Mouse (Mus musculus): Measurements from ENCODE around the gene Bst1. TPM values are rescaled to one million over a fixed set of nuclear protein-coding genes. Genes with fewer than 3 reads are reported as not detected.

The Bst1 gene
- total RNA-seq (2021), result under 1 TPM; 0.26 to 0.47 TPM
- long read RNA-seq, experiment 1, partial matches to known transcripts, result 0 of 2 reads
- long read RNA-seq, experiment 1, other reads (novel, unspliced or antisense), result 2 of 2 reads
- long read RNA-seq, experiment 2, result 0 reads

DNA sequence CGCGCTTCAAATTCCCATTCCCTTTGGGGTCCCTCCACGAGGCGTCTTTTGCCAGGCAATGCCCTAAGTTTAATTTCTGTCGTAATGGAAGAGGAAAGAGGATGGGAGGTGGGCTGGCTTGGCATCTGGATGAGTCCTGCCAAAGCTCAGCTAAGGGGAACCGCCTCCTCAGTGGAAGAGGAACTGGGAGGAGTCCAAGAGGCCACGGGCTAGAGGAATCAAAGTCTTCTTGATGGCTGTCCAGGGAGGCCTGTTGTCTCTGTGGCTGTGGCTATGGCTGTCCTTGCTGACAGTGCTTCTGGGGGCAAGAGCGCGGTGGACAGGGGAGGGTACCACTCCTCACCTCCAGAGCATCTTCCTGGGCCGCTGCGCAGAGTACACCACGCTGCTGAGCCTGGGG lies at the start of gene Bst1:
Bst1 (plus strand) TSS at position 191 of the 400 bp plus-strand sequence.
- DNase-seq, result no peak

- DNase-seq, result no peak
These were observed 47.9 kb upstream of the Bst1 start for GRCm38 (mm10) chr5:43770618-43771354.

GRCm38 (mm10) chr5:43771555-43771954 lies 47.1 kb upstream of the Bst1 start:
- DNase-seq, result no peak

DNA sequence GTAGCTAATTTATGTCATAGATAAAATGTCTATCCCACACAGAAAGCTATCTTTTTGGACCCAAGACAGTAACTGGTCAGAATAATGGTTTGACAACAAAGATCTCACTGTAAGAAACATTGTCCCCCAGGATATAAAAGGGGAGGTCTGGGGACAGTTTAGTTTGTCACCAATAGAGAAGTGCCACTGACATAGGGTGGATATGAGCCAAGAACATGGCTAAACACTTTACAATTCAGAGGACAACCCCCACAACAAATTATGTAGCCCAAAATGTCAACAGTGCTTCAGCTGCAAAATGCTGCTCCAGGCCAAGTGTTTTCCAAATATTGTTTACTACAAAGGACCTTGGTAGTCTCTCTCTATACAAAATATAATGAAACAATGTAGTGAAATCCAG lies 42.3 kb upstream of the Bst1 start:
- no peak for DNase-seq

DNA sequence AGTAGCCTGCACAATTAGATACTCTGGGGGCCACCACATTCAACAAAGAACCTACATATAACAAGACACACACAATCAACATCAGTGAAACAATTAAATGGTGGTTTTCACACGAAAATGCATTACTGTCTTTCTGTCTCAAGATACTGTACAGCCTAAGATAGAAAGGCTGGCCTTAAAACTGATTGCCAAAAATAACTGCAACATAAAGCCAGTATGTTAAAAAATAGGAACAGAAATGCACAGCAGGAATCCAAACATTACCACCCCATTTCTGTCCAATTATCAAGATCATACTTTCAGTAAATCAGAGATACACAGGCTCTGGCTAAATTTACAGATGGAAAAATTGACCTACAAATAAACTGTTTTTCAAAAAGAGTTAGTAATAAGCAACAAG lies 41.7 kb upstream of the Bst1 start:
- no peak for DNase-seq

DNA sequence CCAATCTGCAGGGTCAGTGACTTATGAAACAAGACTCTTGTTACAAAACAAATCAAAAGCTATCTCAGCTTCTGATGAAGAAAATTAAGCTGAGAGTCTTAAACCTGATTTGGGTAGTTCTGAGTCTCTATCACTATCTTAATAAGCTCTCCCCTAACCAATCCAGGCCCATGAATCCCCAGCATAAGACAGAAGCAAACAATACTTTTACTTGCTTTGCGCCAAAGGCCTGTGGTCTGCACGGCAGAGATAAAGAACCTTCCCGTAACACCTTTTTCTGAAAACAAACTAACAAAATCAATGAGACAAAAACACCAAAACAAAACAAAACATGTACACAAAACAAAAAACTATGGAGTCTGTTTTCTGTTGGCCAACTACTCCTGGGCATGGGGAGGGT lies 40.1 kb upstream of the Bst1 start:
- DNase-seq, result no peak

- DNase-seq, result no peak
These were observed 37.2 kb upstream of the Bst1 start for GRCm38 (mm10) chr5:43781423-43781976.

DNA sequence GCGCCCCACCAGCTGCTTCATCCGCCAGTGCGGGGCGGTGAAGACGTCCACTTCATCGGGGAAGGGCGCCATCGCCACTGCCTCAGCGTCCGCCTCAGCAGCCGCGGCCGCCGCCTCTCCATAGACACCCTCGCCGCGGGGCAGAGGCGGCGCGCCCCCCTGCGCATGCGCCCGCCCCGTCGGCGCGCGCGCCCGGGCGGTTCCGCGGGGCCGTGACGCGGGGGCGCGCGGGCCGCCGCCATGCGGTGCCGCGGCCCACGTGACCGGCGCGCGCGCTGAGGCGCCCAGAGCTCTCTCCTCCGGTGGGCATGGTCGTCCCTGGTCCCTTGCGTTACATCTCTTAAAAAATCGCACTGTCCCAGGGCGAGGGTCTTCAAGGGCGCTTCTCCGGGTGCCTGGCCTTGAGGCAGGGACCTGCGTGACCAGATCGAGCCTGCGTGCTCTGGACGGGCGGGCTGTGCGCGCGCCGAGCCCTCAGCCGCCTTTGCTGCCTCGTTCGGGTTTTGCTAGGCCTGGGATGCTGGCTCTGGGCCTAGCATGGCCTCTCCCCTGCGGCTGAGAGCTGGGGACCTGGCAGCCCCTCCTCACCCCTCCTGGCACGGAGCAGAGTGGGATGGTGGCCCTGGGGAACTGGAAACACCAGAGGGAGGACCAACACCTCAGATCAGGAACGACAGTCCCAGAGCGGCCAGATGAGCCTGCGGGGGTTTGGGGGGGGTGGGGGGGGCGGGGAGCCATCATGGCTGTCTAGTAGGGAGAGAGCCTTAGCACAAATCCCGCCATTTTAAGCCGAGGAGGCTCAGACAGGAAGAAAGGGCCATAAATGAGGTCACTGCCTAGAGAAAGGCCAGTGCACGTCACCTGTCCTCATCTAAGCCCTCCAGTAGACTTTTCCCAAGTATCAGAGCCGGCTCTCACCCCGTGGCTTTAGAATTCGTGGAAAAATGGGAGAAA lies 36.4 kb upstream of the Bst1 start:
- peak; percentile 81 for DNase-seq

GRCm38 (mm10) chr5:43783996-43784395 lies 34.7 kb upstream of the Bst1 start:
- DNase-seq, result no peak

GRCm38 (mm10) chr5:43786607-43787006 lies 32.1 kb upstream of the Bst1 start:
- DNase-seq, result no peak

- no peak for DNase-seq
These were observed 30.5 kb upstream of the Bst1 start for GRCm38 (mm10) chr5:43787976-43788752.

GRCm38 (mm10) chr5:43792354-43792753 lies 26.3 kb upstream of the Bst1 start:
- no peak for DNase-seq

DNA sequence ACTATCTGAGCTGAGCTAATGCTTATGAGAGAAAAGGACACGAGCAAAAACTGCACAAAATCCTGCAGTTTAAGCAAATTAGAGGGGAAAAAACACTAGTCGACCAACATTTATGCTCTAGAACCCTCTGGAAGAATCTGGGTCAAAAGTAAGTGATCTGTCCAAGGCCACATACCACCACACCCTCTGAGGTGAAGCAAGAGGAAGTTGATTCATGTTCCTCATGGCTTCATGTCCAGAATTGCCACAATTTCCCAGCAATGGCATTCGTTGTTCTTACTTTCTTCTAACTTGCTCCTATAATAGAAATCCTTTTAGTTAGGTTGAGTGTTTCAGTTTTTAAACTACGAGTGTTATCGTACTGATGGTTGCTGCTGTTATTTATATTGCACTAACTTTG lies 19.2 kb upstream of the Bst1 start:
- no peak for DNase-seq

- DNase-seq, result no peak
These were observed 18.0 kb upstream of the Bst1 start for GRCm38 (mm10) chr5:43800700-43801099.

- no peak for DNase-seq
These were observed 17.4 kb upstream of the Bst1 start for GRCm38 (mm10) chr5:43801253-43801652.

DNA sequence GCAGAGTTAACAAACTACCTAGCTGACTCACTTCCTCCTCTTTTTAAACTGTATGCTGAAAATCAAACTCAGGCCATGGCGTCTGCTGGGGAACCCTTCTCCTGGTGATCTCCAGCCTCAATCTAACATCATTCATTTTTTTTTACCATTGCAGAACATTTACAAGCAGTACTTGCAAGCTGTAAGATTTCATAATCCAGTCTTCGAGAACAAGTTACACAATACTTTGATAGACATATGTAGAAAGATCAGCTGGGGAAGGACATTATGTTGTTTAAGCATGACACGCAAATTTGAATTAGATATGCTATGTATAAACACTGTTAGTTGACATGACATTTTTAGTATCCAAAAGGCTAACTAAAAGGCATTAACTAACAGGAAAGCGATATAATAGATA lies 16.9 kb upstream of the Bst1 start:
- DNase-seq, result no peak

DNA sequence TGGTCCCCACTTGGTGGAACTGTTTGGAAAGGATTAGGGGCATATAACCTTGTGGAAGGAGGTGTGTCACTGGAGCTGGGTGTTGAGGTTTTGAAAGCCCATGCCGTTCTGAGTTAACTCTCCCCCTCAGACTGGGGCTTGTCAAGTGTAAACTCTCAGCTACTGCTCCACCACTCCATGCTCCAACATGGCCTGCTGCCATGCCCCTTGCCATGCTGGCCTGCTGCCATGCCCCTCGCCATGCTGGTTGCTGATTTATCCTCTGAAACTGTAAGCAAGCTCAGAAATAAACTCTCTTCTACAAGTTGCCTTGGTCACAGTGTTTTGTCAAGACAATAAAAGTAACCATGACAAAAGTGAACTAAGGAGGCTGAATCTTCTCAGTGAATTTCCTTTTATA lies 13.3 kb upstream of the Bst1 start:
- no peak for DNase-seq

DNA sequence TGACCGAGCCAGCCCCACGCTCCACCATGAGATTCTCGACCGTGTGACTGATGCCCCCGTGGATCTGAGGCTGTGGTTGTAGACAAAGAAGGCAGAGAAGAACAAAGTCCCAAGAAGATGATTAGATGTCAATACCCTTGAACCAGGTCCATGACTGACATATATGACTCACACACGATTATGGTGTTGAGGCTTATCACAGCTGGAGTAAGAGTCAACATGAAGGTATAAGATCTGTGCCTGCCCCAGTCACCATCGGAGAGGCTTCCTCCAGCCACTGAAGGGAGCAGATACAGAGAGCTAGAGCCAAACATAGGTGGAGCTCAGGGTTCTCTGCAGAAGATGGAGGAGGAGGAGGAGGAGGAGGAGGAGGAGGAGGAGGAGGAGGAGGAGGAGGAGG lies 12.3 kb upstream of the Bst1 start:
- DNase-seq, result no peak

DNA sequence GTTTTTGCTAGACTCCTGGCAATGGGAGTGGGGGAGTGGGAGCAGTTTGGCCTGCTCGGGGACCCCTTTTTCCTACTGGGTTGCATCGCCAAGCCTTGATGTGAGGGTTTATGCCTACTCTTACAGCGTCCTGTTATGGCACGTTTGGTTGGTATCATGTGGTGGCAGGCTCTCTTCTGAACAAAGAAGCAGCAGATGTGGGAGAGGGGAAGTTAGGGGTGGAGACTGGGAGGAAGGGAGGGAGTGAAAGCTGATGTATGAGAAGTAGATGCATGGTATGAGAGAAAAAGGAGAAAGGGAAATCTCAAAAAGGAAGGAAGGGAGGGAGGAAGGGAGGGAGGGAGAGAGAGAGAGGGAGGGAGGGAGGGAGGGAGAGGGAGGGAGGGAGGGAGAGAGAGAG lies 11.8 kb upstream of the Bst1 start:
- no peak for DNase-seq

DNA sequence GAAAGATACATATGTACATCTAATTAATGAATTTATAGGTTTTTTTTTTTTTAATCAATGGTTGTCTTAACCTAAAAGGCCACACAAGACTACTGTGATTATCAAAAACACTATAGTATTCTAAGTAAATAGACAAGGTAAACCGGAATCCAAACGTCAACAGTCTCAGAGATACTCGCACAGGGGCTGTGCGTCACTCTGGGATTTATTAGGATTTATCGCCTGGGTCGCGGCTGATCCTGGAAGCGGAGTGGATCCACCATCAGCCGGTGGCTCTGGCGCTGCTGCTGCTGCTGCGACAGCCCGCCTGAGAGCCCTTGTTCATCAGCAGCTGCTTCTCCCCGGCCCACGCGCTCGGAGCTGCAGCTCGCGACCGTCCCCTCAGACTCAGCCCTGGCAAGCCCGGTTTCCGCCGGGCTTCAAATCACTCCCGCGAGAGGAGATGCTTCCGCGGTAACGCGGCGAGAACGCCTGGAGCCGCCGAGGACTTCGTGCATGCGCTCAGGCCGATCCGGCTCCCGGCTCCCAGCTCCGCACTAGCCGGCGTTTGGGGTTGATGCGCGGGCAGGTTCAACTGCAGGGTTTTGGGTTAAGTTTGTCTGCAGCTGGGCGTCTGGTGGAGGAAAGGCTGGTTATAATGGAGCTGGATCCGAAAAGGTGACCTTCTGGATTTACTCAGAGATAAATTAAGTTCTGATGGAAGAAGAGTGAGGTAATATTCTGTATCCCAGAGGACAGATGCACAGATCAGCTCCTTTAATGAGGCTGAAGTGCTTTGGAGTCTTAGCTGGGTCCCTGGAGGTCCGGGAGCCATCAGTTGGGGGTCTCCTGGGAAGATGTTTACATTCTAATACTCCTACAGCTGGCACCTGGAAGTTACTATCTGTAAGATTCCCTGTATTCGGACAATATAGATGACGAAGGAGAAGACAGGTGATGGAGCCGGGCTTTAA lies 10.7 kb upstream of the Bst1 start:
- peak; percentile 83 for DNase-seq
